21 mouse cellular contexts compared by ENCODE assay signal in genomic region chr5:110763890-110764289, GRCm38 (mm10). TPM values are rescaled to one million over a fixed set of nuclear protein-coding genes. Genes with fewer than 3 reads are reported as not detected.
DNase-seq lines count a peak whose midpoint lies in the region; ATAC-seq and TF ChIP-seq lines count a peak whose summit lies in the region.
"Had no signal": no experiment of that assay in that cellular context is flagged by ENCODE, and none has a peak within 500 bp of the region (broad histone marks: within the 10 kb centered on the region; RNA-seq: fewer than 3 reads in every experiment).

No protein-coding gene starts in this region.

- H3K4me1 ChIP-seq in liver, adult 2 months (ENCODE audit: control insufficient read depth, insufficient read depth, low read length), result peaks cover 18% of the 10 kb centered on the region
- H3K4me1 ChIP-seq in liver, embryonic 12.5 days, result peaks cover 68% of the 10 kb centered on the region
- H3K4me1 ChIP-seq in liver, embryonic 16.5 days (ENCODE audit: control insufficient read depth, low read depth, low read length), result peaks cover 21% of the 10 kb centered on the region
- peaks cover 17% of the 10 kb centered on the region for H3K4me1 ChIP-seq in liver, postnatal 0 days (ENCODE audit: insufficient read depth)
- H3K4me1 ChIP-seq in liver, embryonic 11.5 days (replicated peaks; ENCODE audit: control insufficient read depth, insufficient read depth, low read length), result peaks cover 18% of the 10 kb centered on the region

- TF ChIP-seq EP300 in liver, postnatal 0 days (IDR thresholded peaks at IDR 0.05; ENCODE audit: low read depth), result peak; percentile 36; the same call in 1 of the 2 replicates

- WGBS in liver, adult 2 months, result 24% methylated on average over 8 of the region's 8 CpGs
- WGBS in liver, embryonic 12.5 days (ENCODE audit: insufficient replicate concordance), result 85% methylated on average over 8 of the region's 8 CpGs
- WGBS in liver, embryonic 16.5 days (ENCODE audit: insufficient replicate concordance), result 80% methylated on average over 8 of the region's 8 CpGs
- 73% methylated on average over 8 of the region's 8 CpGs for WGBS in liver, postnatal 0 days (ENCODE audit: insufficient replicate concordance)
- WGBS in liver, embryonic 11.5 days, result 91% methylated on average over 8 of the region's 8 CpGs

- no peaks in the 10 kb centered on the region for H3K9me3 ChIP-seq in liver, embryonic 12.5 days (replicated peaks)
- H3K9me3 ChIP-seq in liver, embryonic 16.5 days (replicated peaks; ENCODE audit: control insufficient read depth, low read length), result no peaks in the 10 kb centered on the region
- no peaks in the 10 kb centered on the region for H3K9me3 ChIP-seq in liver, postnatal 0 days (ENCODE audit: low read length)
- no peaks in the 10 kb centered on the region for H3K9me3 ChIP-seq in liver, embryonic 11.5 days (ENCODE audit: control insufficient read depth, low read length)
- H3K9me3 ChIP-seq: G1E had no signal

- peak; percentile 92 for DNase-seq in liver, adult 2 months (ENCODE audit: extremely low read depth, low read depth, low spot score)
- no peak for DNase-seq in liver
- no peak for DNase-seq in liver, postnatal 0 days
- DNase-seq in liver, embryonic 11.5 days (ENCODE audit: low spot score), result no peak
- DNase-seq: adrenal gland, adult 2 months; adrenal gland, adult 8-10 months; adrenal gland, postnatal 10 days; adrenal gland, postnatal 14 days; adrenal gland, postnatal 25 days; adrenal gland, postnatal 36 days; B cell, adult 2 months; cerebellum, adult 11 months; cerebellum, adult 11-12 months; cerebellum, adult 18-20 months had no signal

- no peak for TF ChIP-seq CTCF in liver, adult 2 months (IDR thresholded peaks at IDR 0.05; ENCODE audit: low read depth, low read length)
- no peak for TF ChIP-seq CTCF in liver, postnatal 0 days (IDR thresholded peaks at IDR 0.05; ENCODE audit: low read depth)

- H3K4me3 ChIP-seq in liver, adult 2 months (ENCODE audit: insufficient read depth, low read depth, low read length), result no peak overlapping the region
- H3K4me3 ChIP-seq in liver, embryonic 12.5 days, result no peak overlapping the region
- H3K4me3 ChIP-seq in liver, embryonic 16.5 days (ENCODE audit: low read depth, low read length), result no peak overlapping the region
- H3K4me3 ChIP-seq in liver, postnatal 0 days (ENCODE audit: low read depth, low read length), result no peak overlapping the region
- no peak overlapping the region for H3K4me3 ChIP-seq in liver, embryonic 11.5 days (ENCODE audit: low read depth, low read length)

- ATAC-seq in liver, embryonic 12.5 days, result no peak
- ATAC-seq in liver, embryonic 16.5 days (ENCODE audit: low read depth), result 0 out of 2 replicates have a peak, but pooled peaks have one; percentile 39
- ATAC-seq in liver, postnatal 0 days, result peak; percentile 92
- no peak for ATAC-seq in liver, embryonic 11.5 days (replicated peaks; ENCODE audit: low FRiP score)
- ATAC-seq: activated CD4-positive, CD25-positive, alpha-beta regulatory T cell, adult 4 months; CD4-positive, CD25-positive, alpha-beta regulatory T cell, adult 4 months; Patski had no signal

- peak overlapping the region; percentile 48 for H3K9ac ChIP-seq in liver, adult 2 months (ENCODE audit: low read depth, low read length)
- no peak overlapping the region for H3K9ac ChIP-seq in liver, embryonic 12.5 days
- H3K9ac ChIP-seq in liver, embryonic 16.5 days (ENCODE audit: low read depth, low read length), result no peak overlapping the region
- H3K9ac ChIP-seq in liver, postnatal 0 days (replicated peaks), result no peak overlapping the region
- no peak overlapping the region for H3K9ac ChIP-seq in liver, embryonic 11.5 days (ENCODE audit: low read depth, low read length)

- no peaks in the 10 kb centered on the region for H3K27me3 ChIP-seq in liver, adult 2 months (ENCODE audit: control insufficient read depth, insufficient read depth, low read length)
- no peaks in the 10 kb centered on the region for H3K27me3 ChIP-seq in liver, embryonic 12.5 days (replicated peaks)
- no peaks in the 10 kb centered on the region for H3K27me3 ChIP-seq in liver, embryonic 16.5 days (ENCODE audit: control insufficient read depth, insufficient read depth, low read depth, low read length)
- no peaks in the 10 kb centered on the region for H3K27me3 ChIP-seq in liver, postnatal 0 days (ENCODE audit: insufficient read depth, low read length)
- H3K27me3 ChIP-seq in liver, embryonic 11.5 days (replicated peaks; ENCODE audit: control insufficient read depth, insufficient read depth, low read length), result no peaks in the 10 kb centered on the region
- H3K27me3 ChIP-seq: CH12.LX, Patski had no signal

- no peak overlapping the region for H3K4me2 ChIP-seq in liver, embryonic 12.5 days
- H3K4me2 ChIP-seq in liver, embryonic 16.5 days (ENCODE audit: low read depth, low read length), result no peak overlapping the region
- H3K4me2 ChIP-seq in liver, postnatal 0 days (ENCODE audit: low read depth, low read length), result no peak overlapping the region
- H3K4me2 ChIP-seq in liver, embryonic 11.5 days, result no peak overlapping the region

- peak overlapping the region; percentile 95 for H3K27ac ChIP-seq in liver, adult 2 months (replicated peaks; ENCODE audit: insufficient read depth, low read depth, low read length)
- H3K27ac ChIP-seq in liver, embryonic 12.5 days, result no peak overlapping the region
- no peak overlapping the region for H3K27ac ChIP-seq in liver, embryonic 16.5 days (ENCODE audit: low read length)
- peak overlapping the region; percentile 79 for H3K27ac ChIP-seq in liver, postnatal 0 days (ENCODE audit: low read depth)
- H3K27ac ChIP-seq in liver, embryonic 11.5 days (ENCODE audit: low read depth, low read length), result no peak overlapping the region

- H3K36me3 ChIP-seq in liver, adult 2 months (ENCODE audit: control insufficient read depth, insufficient read depth, low read length), result no peaks in the 10 kb centered on the region
- H3K36me3 ChIP-seq in liver, embryonic 12.5 days, result peaks cover 11% of the 10 kb centered on the region
- H3K36me3 ChIP-seq in liver, embryonic 16.5 days (ENCODE audit: control insufficient read depth, insufficient read depth), result no peaks in the 10 kb centered on the region
- H3K36me3 ChIP-seq in liver, postnatal 0 days (replicated peaks; ENCODE audit: insufficient read depth, low read length), result no peaks in the 10 kb centered on the region
- H3K36me3 ChIP-seq in liver, embryonic 11.5 days (ENCODE audit: control insufficient read depth, insufficient read depth, low read length), result no peaks in the 10 kb centered on the region; the same call in 1 of the 2 replicates

- peaks cover 46% of the 10 kb centered on the region; the same call in 1 of the 2 replicates for H3K79me2 ChIP-seq in liver, adult 2 months (ENCODE audit: control insufficient read depth, insufficient read depth, low read length)

- no peak for TF ChIP-seq POLR2A in liver, adult 2 months (IDR thresholded peaks at IDR 0.05; ENCODE audit: extremely low read depth, insufficient read depth, low read length)

RNA-seq across cellular contexts. Expression of gene Ep400, which starts 6.6 kb away (rescaled TPM):
- total RNA-seq in liver, adult 2 months (2014; rRNA removed), result 15.2 and 23.4 TPM in 2 replicates
- 11.4 and 15.4 TPM in 2 replicates for polyA plus RNA-seq in liver, adult 2 months (2012; rRNA removed)
- 23.9 and 28.5 TPM in 2 replicates for polyA plus RNA-seq in liver, embryonic 12.5 days (2016; fragmentation: Nextera tagmentation; extraction: Ambion mirVana)
- polyA plus RNA-seq in liver, embryonic 16.5 days (2015; fragmentation: Nextera tagmentation; extraction: Ambion mirVana), result 21.8 and 25.1 TPM in 2 replicates
- 9.3 and 10.6 TPM in 2 replicates for polyA plus RNA-seq in liver, postnatal 0 days (2015; fragmentation: Nextera tagmentation; extraction: Ambion mirVana)
- polyA plus RNA-seq in liver, embryonic 11.5 days (2014; fragmentation: Nextera tagmentation; extraction: Ambion mirVana), result 42.2 and 44.5 TPM in 2 replicates

RNA-seq across cellular contexts. Expression of gene Pus1, which starts 16.6 kb away (rescaled TPM):
- total RNA-seq in liver, adult 2 months (2014; rRNA removed), result 11.6 and 14.5 TPM in 2 replicates
- polyA plus RNA-seq in liver, adult 2 months (2012; rRNA removed), result 14.5 and 19.2 TPM in 2 replicates
- polyA plus RNA-seq in liver, embryonic 12.5 days (2016; fragmentation: Nextera tagmentation; extraction: Ambion mirVana), result 48.7 and 50.7 TPM in 2 replicates
- 24.5 and 24.6 TPM in 2 replicates for polyA plus RNA-seq in liver, embryonic 16.5 days (2015; fragmentation: Nextera tagmentation; extraction: Ambion mirVana)
- polyA plus RNA-seq in liver, postnatal 0 days (2015; fragmentation: Nextera tagmentation; extraction: Ambion mirVana), result 16.9 and 19.0 TPM in 2 replicates
- polyA plus RNA-seq in liver, embryonic 11.5 days (2014; fragmentation: Nextera tagmentation; extraction: Ambion mirVana), result 49.8 and 54.3 TPM in 2 replicates

RNA-seq across cellular contexts. Expression of gene Ulk1, which starts 46.0 kb away (rescaled TPM):
- 29.0 and 38.7 TPM in 2 replicates for total RNA-seq in liver, adult 2 months (2014; rRNA removed)
- polyA plus RNA-seq in liver, adult 2 months (2012; rRNA removed), result 33.8 and 44.4 TPM in 2 replicates
- 10.8 and 11.5 TPM in 2 replicates for polyA plus RNA-seq in liver, embryonic 12.5 days (2016; fragmentation: Nextera tagmentation; extraction: Ambion mirVana)
- polyA plus RNA-seq in liver, embryonic 16.5 days (2015; fragmentation: Nextera tagmentation; extraction: Ambion mirVana), result 12.5 and 13.7 TPM in 2 replicates
- polyA plus RNA-seq in liver, postnatal 0 days (2015; fragmentation: Nextera tagmentation; extraction: Ambion mirVana), result 7.9 and 8.1 TPM in 2 replicates
- polyA plus RNA-seq in liver, embryonic 11.5 days (2014; fragmentation: Nextera tagmentation; extraction: Ambion mirVana), result 13.8 and 15.7 TPM in 2 replicates

Comparison
In these comparisons a context has a peak if more than half of its experiments do, and no peak if none do; other contexts are left out.
1. H3K27ac ChIP-seq: peak in liver, adult 2 months (single experiment) and liver, postnatal 0 days (single experiment); none in liver, embryonic 12.5 days (single experiment), liver, embryonic 16.5 days (single experiment) and liver, embryonic 11.5 days (single experiment).
2. ATAC-seq: peak in liver, embryonic 16.5 days (single experiment) and liver, postnatal 0 days (single experiment); none in liver, embryonic 12.5 days (single experiment) and liver, embryonic 11.5 days (single experiment).